Mouse (Mus musculus): ENCODE measurements around the gene Srpk2.
"Not testable (repeated sequence)": the region's sequence is repeated elsewhere in the genome, so short reads cannot be mapped to it uniquely, and the experiment has no call there.

Srpk2 gene

GRCm38 (mm10) chr5:23684517-23684916 is at the start of gene Srpk2:
TSS of gene Srpk2 (minus strand) at chr5:23684617.
- no peak for DNase-seq

- no peak for DNase-seq
Measured at GRCm38 (mm10) chr5:23721956-23722355, 37.5 kb upstream of the Srpk2 start.

GRCm38 (mm10) chr5:23718881-23719328 is 34.5 kb upstream of the Srpk2 start:
- no peak for DNase-seq

GRCm38 (mm10) chr5:23718182-23718534 is 33.7 kb upstream of the Srpk2 start:
- no peak for DNase-seq

GRCm38 (mm10) chr5:23717469-23718181 is 33.2 kb upstream of the Srpk2 start:
- no peak for DNase-seq

DNA sequence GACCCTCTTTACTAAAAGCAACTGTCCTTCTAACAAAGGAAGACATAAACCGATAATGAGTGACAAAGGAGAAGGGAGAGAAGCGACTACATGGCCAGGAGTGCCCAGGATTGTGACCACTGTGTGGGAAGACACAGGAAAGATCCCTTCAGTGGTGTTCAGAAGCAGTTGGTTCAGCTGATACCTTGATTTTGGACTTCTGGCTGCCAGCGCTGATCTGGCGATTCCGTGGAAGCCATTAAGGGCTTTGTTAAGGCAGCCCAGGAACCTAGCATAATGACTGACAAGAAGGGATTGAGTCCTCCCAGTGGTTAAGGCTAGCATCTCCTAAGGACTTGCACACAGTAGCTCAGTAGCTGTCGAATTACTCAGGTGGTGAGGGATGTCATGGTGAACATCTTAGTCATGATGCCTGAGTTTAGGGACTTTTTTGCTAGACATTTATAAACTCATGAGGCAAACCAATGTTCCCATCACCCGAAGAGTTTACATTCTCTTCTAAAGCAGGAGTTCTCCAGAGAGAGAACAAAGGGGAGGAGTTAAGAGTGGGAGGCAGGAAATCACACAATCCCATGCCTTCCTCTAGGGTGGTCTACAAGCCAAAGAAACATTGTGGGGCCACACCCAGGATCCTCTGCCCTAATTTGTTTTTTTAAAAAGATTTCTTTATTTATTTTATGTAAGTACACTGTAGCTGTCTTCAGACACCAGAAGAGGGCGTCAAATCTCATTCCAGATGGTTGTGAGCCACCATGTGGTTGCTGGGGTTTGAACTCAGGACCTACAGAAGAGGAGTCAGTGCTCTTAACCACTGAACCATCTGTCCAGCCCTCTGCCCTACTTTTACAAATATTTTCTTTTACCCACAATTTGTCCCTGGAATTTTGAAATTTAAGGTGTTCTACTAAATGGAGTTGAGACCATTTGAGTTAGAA is 29.3 kb upstream of the Srpk2 start:
- DNase-seq: no peak

DNA sequence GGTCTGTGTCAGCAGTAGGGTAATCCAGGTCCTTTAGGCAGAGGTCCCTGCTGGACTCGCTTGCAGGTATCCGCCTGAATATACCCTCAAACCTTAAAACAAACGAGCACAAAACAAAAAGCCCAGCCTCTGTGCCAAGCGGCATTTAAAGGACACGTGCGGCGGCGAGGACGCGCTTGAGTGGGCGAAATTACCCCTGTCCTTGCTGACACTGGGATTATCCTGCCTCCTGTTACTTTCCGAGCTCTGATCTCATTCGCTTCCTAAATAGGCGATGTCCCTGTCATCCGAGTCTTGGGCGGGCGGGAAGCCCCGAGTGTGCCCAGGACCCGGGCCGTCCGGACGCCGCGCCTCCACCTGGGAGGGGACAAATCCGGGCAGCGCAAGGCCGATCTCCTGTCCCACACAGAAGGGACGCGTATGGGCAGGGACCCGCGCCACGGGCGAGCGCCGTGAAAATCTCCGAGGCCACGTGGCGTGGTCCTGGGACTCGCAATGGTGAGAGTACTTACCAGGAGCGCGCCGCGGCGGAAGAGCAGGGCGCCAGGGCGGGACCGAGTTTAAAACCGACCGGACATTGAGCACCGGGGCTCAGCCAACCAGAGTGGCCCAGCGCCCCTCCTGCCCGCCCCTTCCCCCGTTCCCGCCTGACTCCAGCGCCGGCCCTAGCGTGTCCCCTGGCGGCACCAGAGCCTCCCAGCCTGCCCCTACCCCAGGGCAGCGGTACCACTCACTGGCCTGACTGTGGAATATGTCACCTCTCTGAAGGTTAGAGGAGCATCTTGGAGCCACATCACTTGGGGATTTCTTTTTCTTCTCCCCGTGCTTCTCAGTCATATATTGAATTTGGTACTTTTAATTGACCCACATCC is 27.9 kb upstream of the Srpk2 start:
- DNase-seq: peak; percentile 70

GRCm38 (mm10) chr5:23711671-23712129 is 27.3 kb upstream of the Srpk2 start:
- DNase-seq: not testable (repeated sequence)

DNA sequence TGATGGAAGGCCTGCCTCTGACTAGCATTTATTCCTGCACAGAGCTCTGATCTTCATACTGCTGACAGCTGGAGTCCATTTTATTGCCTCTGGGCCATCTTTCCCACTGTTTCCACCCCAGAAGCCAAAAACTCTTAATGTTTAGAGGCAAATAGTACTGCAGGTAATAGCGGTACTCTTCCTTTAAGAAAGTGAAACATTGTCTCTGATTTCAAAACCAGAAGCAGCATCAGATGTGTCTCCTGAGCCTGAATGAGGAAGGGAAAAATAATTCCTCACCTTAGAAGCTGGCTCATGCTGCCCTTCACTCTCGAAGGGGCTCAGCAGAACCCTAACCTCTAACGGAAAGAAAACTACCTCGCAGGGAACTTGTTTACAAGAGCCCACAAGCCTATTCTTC is 26.8 kb upstream of the Srpk2 start:
- no peak for DNase-seq

- DNase-seq: no peak
Measured at GRCm38 (mm10) chr5:23709661-23710060, 25.2 kb upstream of the Srpk2 start.

- DNase-seq: not testable (repeated sequence)
Measured at GRCm38 (mm10) chr5:23706601-23707597, 22.5 kb upstream of the Srpk2 start.

- DNase-seq: no peak
Measured at GRCm38 (mm10) chr5:23697457-23697856, 13.0 kb upstream of the Srpk2 start.

DNA sequence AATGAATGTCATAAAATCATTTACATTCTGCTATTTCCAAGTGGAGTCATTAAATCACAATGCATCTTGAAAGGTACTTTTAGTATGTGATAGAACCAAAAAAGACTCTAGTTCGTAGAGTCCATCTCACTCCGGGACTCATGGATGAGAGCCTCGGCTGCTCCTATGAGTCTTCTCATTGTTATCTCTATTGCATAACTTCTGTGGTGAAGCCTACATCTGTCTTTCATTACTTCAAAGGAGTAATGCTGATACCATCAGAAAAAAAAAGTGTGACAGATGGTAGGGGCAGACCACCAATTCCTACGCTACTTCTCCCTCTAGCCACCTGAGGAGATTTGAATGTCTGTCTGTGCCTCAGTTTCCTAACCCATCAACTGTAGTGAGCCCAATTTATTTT is 986 bp downstream of the Srpk2 start:
- no peak for DNase-seq

- no peak for DNase-seq
Measured at GRCm38 (mm10) chr5:23679006-23679405, 5.4 kb downstream of the Srpk2 start.

- no peak for DNase-seq
Measured at GRCm38 (mm10) chr5:23677883-23678282, 6.5 kb downstream of the Srpk2 start.

DNA sequence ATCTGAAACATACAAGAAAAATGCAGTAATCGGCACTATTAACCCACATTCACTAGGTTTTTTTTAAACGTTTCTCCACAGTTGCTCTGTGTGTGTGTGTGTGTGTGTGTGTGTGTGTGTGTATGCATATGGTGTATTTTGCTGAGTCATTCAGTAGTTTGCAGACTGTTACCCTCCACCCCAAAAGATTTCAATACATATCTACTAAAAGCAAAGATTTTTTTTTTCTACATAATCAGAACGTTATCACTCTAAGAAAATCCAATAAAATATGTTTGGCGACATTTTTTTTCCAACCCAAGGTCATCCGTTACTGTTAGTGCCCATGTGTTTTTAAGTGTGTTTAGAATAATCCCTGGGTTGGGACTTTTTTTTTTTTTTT is 7.4 kb downstream of the Srpk2 start:
- no peak for DNase-seq

DNA sequence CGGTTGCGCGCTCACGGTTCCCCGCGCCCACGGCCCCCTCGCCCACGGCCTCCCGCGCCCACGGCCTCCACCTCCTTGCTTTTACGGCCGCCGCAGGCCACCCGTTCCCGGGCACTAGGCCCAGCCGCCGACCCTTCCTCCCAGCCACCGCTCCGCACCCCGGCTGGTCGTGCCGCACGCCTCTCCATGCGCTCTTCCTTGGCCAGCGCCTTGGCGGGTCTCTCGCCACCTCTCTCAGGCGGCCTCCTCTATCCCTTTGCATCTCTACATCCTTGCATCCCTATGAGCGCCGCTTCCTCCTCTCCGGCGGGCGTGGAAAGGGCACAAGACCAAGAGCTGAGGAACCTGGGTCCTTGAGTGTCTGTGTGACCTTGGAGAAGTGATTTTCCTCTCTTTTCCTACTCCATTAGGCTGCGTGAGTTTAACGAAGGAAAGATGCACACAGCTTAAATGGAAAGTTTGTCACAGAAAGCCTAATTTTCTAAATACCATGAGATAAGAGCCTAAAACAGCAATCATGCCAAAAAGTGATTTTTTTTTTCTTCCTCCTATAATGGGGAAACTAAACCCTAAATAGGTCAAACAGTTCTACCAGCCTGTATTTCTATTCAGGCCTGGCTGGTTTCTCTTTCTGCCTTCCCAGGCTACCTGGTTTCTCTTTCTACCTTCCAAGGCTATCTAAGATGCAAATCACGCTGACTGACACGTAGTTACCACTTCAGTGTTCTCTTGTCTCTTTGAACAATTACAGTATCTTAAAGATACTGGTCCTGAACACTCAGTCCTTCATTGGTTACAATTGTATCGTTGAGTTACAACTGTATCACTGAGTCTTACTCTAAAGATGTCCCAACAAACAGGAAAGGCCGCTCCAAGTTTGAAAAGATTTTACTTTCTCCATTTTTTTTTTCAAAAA is 8.0 kb downstream of the Srpk2 start:
- DNase-seq: peak; percentile 14

DNA sequence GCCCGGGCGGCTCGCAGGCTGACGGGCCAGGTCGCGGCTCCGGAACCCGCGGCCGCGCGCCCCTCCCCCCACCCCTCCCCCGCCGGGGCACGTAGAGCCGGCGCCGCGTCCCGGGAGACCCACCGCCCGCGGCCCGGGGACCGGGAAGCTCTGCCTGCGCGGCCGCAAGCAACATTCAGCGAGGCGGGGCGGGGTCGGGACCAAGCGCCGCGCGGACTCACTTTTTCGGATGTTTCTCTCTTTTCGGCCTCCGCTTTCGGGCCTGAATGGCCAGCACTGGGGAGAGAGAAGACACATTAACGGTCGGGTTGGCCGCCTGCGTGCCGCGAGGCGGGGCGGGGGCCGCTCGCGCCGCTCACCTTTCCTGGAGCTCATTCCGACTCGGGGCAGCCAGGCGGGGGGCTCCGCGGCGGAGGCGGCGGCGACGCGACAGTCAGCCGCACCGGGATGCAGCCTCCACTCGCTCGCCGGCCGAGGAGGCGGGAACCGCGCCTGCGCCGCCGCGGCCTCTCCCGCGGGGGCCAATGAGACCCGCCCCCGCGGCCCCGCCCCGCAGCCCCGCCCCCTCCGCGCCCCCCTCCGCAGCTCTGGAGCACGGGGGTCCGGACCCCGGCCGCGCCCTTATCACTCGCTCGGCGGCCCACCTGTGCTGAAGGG is 8.8 kb downstream of the Srpk2 start:
- DNase-seq: peak; percentile 70

- DNase-seq: peak; percentile 48
Measured at GRCm38 (mm10) chr5:23674829-23675498, 9.5 kb downstream of the Srpk2 start.

Data from liver (tissue).